Mouse (Mus musculus) right cerebral cortex, postnatal 10 days (tissue): Measurements from ENCODE around the gene Gprc5c.
A peak's percentile ranks its signal among the peaks of the same experiment; 100 is the strongest.

Source experiments
- DNase-seq, 2 experiments: peaks; one replicate each; pipeline ENCODE4 v3.0.0; 2021; ENCODE audit warnings: low spot score in 2 of 2

The Gprc5c gene

GRCm38 (mm10) chr11:114850452-114851268, at the start of gene Gprc5c:
Gprc5c (plus strand) TSS chr11:114851152.
- DNase-seq, result peak in 1 of 2 experiments; percentile 27

DNA sequence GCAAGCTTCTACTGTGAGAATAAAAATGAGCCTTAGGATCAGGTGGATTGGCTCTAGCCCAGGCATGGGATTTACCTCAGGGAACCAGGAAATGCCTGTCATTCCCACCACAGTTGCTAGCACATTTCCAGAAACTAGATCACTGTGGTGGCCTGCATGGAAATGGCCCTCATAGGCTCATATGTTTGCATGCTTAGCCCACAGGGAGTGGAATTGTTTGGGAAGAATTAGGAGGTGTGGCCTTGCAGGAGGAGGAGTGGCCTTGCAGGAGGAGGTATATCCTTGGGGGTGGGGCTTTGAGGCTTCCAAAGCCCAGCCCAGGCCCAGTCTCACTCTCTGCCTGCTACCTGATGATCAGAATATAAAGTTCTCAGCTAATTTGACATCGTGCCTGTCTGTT, 49.0 kb upstream of the Gprc5c start:
- no peak for DNase-seq

- DNase-seq, result no peak
These were observed 48.2 kb upstream of the Gprc5c start for GRCm38 (mm10) chr11:114802540-114803267.

- no peak for DNase-seq
These were observed 47.0 kb upstream of the Gprc5c start for GRCm38 (mm10) chr11:114803990-114804389.

GRCm38 (mm10) chr11:114807025-114807424, 43.9 kb upstream of the Gprc5c start:
- DNase-seq, result no peak

DNA sequence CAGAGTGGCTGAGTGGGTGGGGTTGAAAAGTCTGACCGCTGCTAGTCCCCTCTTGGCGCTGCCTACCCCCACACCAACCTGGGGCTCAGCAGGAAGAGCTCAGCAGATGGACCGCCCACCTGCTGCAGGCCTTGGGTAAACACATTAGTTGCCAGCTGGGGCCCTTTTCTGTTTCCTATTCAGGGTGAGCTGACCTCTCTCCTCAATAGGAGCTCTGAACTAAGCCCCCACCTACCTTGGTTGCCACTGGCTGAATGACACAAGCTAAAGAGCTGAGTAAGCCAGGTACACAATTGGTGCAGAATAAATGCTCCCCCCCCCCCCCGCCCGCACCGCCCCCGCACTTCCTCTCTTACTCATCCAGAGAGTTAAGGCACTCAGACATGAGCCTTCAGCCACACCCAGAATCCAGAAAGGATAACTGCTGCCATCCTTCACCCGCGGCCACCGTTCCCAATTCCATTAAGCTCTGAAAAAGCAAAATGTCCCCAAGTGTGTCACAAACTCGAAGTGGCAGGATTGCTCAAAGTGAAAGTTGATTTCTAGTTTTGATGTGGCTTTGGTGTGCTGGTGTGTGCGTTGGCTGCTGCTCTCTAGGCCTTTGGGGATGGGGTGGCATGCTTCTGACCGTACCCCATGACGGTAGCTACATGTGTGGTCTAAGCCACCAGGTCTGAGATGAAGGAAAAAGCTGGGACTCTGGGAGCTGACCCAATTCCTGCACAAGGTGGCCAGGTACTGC, 43.1 kb upstream of the Gprc5c start:
- DNase-seq, result no peak

GRCm38 (mm10) chr11:114809371-114809770, 41.6 kb upstream of the Gprc5c start:
- no peak for DNase-seq

DNA sequence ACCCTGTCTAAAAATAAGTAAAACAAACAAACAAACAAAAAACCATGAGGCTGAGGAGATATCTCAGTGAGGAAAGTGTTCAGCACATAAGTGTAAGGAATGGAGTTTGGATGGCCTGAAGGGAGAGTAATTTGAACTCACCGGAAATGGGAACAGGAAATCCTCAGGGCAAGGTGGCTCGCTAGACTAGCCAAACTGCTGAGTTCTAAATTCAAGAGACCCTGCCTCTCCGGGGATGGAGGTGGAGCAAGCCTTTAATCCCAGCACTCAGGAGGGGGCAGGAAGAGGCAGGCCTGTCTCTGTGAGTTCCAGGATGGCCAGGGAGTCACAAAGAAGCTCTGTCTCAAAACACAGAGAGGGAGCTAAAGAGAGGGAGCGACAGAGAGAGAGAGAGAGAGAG, 40.6 kb upstream of the Gprc5c start:
- no peak for DNase-seq

GRCm38 (mm10) chr11:114812731-114813240, 38.2 kb upstream of the Gprc5c start:
- peak; percentile 83 to 93 for DNase-seq

DNA sequence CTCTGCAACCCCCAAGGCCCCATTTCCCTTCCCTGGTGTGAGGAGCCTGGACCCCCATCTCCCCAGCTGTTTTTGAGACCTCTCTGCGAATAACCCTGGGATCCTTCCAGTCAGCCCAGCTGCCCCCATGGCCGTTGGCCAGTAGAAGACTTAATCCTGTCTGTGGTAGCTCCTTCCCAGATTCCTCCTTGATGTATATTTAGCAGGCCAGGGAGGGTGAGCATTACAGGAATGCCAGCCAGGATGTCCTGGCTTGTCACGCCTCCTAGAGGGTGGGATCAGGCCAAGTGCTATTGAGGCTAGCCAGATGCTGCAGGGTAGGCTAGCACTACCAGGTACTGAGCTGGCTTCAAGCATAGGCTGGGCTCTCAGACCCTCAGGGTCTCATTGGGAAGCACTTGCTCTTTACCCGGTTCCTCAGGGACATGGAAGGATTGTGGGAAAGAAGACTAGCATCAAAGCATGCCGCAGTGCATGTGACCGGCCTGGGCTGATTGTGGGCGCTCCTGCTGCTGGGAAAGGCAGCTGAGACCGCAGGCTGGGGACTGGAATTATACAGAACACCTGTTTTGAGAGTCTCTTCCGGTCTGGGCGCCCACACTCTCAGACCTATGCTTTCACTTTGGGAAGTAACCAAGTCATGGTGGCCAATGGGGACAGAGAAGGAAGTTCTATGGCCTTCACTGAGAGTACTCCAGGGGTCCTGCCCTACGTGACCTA, 35.9 kb upstream of the Gprc5c start:
- DNase-seq, result no peak

DNA sequence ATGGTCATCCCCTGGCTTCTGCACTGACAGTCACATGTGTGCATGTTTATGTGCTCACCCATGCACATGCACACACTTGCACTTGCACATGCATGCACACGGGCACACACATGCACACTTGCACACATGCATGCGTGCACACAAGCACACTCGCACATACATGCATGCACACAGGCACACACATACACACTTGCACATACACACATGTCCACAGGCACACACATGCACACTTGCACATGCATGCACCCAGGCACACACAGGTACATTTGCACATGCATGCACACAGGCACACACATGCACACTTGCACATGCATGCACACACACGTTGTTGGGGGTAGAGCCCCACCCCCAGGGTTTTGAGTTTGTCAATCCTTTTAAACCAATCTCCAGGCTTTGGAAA, 34.0 kb upstream of the Gprc5c start:
- no peak for DNase-seq

DNA sequence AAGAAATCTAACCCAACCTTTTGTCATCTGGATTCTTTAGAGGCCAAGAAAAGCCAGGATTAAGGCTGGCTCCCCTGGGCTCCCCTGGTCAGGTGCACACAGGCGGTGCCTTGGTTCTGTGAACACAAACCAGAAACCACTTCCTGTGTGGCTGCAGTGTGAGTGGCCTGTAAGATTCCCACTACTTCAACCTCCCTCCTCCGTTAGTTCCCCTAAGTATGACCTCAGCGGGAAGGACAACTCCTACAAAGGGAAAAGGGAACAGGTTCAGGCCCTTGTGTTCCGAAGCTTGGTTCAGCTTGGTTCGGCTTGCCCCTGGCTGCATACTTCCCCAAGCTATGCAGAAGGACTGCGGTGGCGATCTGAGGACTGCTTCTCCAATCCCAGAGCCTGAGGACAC, 32.8 kb upstream of the Gprc5c start:
- no peak for DNase-seq

DNA sequence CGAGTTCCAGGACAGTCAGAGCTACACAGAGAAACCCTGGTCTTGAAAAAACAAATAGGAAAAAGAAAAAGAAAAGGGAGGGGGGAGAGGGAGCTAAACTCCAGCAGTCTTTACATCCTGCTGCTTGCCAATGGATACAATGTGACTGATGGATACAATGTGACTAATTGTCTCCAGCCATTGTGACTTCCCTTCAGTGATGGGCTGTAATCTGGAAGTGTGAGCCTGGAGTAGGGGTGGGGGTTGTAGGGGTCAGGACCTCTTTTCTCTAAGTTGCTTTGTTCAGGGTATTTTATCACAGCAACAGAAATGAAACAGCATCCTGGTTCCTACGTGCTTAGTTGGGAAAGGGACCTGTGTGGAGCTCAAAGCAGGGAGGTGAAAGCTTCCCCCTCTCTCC, 31.8 kb upstream of the Gprc5c start:
- DNase-seq, result no peak

DNA sequence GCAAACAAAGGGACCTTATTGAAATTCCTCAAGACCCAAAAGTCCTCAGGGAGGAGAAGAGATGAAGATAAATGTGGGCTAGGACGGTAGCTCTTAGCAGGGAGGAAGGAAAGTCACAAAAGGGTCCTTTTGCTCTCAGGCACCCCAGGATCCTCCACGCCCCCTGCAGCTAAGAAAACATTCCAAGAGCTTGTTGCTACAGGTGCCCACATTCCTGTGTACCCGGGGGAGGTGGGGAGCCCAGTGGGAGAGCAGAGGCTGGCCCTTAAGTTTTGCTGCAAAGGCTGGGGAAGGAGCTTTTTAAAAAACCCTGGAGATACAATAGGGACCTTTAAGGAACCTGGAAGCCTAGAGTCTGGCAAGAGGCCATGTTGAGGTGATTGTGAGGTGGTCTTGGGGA, 30.5 kb upstream of the Gprc5c start:
- DNase-seq, result no peak

DNA sequence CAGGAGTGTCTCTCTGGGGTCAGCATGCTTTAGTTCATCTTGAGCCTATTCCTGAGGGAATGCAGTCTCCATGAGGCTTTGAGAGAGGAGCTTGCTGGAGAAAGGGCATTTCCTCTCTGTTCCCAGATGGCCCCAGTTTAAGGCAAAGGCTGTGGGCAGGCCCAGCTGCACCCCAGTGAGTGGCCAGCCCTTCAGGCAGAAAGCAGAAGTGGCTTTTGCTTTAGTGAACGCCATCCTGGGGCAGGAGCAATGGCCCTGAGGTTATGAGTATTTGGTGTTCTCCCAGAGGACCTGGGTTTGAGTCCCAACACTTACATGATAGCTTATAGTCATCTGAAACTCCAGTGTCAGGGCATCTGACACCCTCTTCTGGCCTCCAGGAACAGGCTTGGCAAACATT, 29.6 kb upstream of the Gprc5c start:
- DNase-seq, result no peak

- peak; percentile 92 to 95 for DNase-seq
These were observed 28.2 kb upstream of the Gprc5c start for GRCm38 (mm10) chr11:114822727-114823126.

- no peak for DNase-seq
These were observed 27.7 kb upstream of the Gprc5c start for GRCm38 (mm10) chr11:114823199-114823725.

DNA sequence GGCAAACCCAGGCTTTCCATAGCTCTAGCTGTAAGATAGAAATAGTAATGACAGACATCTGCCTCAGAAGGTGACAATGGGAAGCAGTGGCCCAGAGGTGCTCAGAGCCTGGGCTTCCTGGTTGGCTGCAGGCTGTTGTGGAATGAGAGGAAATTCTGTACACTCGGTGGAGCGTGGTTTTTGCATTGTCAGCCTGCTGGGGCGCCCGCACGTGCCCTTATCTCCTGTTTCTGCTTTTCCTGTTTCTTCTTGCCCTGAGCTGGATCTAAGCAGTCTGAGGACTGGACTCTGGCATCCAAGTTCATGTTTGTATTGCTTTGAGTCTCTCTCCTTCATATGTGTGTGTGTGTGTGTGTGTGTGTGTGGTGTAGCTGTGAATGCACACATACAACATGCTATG, 24.3 kb upstream of the Gprc5c start:
- no peak for DNase-seq

DNA sequence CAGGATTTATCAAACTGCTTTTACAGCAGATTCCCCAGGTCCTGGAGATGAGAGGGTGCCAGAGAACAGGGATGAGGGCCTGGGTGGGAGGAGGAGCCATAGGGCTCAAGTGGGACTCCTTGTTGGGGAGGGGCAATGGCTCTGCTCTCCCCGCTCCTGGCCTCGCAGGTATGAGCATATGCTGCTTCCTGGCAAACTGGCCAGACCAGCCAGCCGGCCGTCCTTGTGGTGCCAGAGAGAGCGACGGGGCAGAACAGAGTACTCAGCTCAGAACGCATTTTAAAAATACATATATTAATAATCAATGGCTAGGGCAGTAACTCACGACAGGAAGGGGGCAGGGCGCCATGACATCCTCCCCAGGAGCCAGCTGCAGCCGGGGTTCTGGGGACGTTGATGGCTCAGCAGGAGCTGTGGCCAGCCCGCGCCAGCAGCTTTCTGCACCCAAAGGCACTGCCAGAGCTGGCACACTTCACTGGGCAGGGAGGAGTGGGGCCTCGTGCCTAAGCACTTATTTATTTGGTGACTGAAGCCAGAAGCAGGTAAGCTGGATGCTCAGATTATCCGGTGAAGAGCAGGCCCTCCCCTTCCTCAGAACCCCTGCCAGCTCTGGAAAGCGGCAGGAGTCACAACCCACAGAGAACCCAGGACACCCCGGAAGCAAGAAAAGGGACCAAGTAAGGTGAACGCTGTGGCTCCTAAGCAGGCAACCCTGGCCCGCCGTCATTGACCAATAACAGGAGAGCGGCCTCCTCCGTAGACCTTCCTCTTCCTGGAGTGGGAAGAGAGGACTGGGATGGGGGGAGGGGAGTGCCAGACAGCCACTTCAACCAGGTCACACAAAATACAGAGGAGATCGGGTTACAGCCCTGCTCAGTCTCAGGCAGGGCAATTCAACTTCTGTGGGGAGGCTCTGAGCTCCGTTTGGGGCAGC, 21.2 kb upstream of the Gprc5c start:
- DNase-seq, result no peak

- DNase-seq, result no peak
These were observed 20.5 kb upstream of the Gprc5c start for GRCm38 (mm10) chr11:114830433-114830773.
